In genomic region chr6:94696182-94697080, GRCm38 (mm10) we compare ENCODE assay signal across 10 mouse cellular contexts. TPM values are rescaled to one million over a fixed set of nuclear protein-coding genes. Genes with fewer than 3 reads are reported as not detected.
DNase-seq lines count a peak whose midpoint lies in the region; ATAC-seq and TF ChIP-seq lines count a peak whose summit lies in the region.
"Had no signal": no experiment of that assay in that cellular context is flagged by ENCODE, and none has a peak within 500 bp of the region (broad histone marks: within the 10 kb centered on the region; RNA-seq: fewer than 3 reads in every experiment).

No protein-coding gene starts in this region.

- H3K36me3 ChIP-seq in forebrain, embryonic 10.5 days (replicated peaks) = 0 out of 2 replicates have a peak, but pooled peaks cover 3% of the 10 kb centered on the region
- H3K36me3 ChIP-seq in forebrain, embryonic 16.5 days (ENCODE audit: control insufficient read depth, insufficient read depth) = no peaks in the 10 kb centered on the region
- H3K36me3 ChIP-seq in neural tube, embryonic 11.5 days (ENCODE audit: control insufficient read depth, insufficient read depth, low read length) = no peaks in the 10 kb centered on the region
- no peaks in the 10 kb centered on the region for H3K36me3 ChIP-seq in lung, postnatal 0 days (ENCODE audit: insufficient read depth, low read length)
- no peaks in the 10 kb centered on the region for H3K36me3 ChIP-seq in stomach, postnatal 0 days (ENCODE audit: control insufficient read depth, insufficient read depth, low read length)

- no peak for TF ChIP-seq CTCF in lung, postnatal 0 days (IDR thresholded peaks at IDR 0.05)
- no peak for TF ChIP-seq CTCF in stomach, postnatal 0 days (IDR thresholded peaks at IDR 0.05; ENCODE audit: low read depth)

- no peaks in the 10 kb centered on the region for H3K27me3 ChIP-seq in forebrain, embryonic 10.5 days (ENCODE audit: poor library complexity, severe bottlenecking)
- H3K27me3 ChIP-seq in forebrain, embryonic 16.5 days (replicated peaks; ENCODE audit: control insufficient read depth, insufficient read depth, low read length) = no peaks in the 10 kb centered on the region; the same call in 1 of the 2 replicates
- H3K27me3 ChIP-seq in neural tube, embryonic 11.5 days (ENCODE audit: control insufficient read depth, insufficient read depth, low read length) = no peaks in the 10 kb centered on the region
- H3K27me3 ChIP-seq in lung, postnatal 0 days (replicated peaks; ENCODE audit: insufficient read depth, low read length) = no peaks in the 10 kb centered on the region
- H3K27me3 ChIP-seq in stomach, postnatal 0 days (ENCODE audit: control insufficient read depth, insufficient read depth, low read length) = no peaks in the 10 kb centered on the region

- 58% methylated on average over 10 of the region's 10 CpGs for WGBS in forebrain, embryonic 10.5 days
- WGBS in forebrain, embryonic 16.5 days = 37% methylated on average over 10 of the region's 10 CpGs
- WGBS in neural tube, embryonic 11.5 days = 28% methylated on average over 10 of the region's 10 CpGs
- 47% methylated on average over 10 of the region's 10 CpGs for WGBS in lung, postnatal 0 days
- 24% methylated on average over 10 of the region's 10 CpGs for WGBS in stomach, postnatal 0 days

- no peak overlapping the region for H3K4me2 ChIP-seq in forebrain, embryonic 16.5 days (ENCODE audit: low read length)
- H3K4me2 ChIP-seq in neural tube, embryonic 11.5 days (ENCODE audit: low read depth) = peak overlapping the region; percentile 61
- peak overlapping the region; percentile 93; the same call in 1 of the 2 replicates for H3K4me2 ChIP-seq in lung, postnatal 0 days (replicated peaks; ENCODE audit: low read depth, low read length)
- H3K4me2 ChIP-seq in stomach, postnatal 0 days (replicated peaks; ENCODE audit: low read depth) = peak overlapping the region; percentile 79

- no peaks in the 10 kb centered on the region for H3K9me3 ChIP-seq in forebrain, embryonic 10.5 days
- H3K9me3 ChIP-seq in forebrain, embryonic 16.5 days (ENCODE audit: control insufficient read depth, low read length) = no peaks in the 10 kb centered on the region
- no peaks in the 10 kb centered on the region for H3K9me3 ChIP-seq in neural tube, embryonic 11.5 days (ENCODE audit: control insufficient read depth, low read length)
- H3K9me3 ChIP-seq in lung, postnatal 0 days (ENCODE audit: low read length) = no peaks in the 10 kb centered on the region
- H3K9me3 ChIP-seq in stomach, postnatal 0 days (ENCODE audit: control insufficient read depth, low read length) = no peaks in the 10 kb centered on the region

- no peak for DNase-seq in forebrain, embryonic 10.5 days (ENCODE audit: extremely low spot score, low spot score)
- no peak for DNase-seq in neural tube, embryonic 11.5 days (ENCODE audit: low spot score)
- DNase-seq in neural tube, embryonic 10.5 days (ENCODE audit: extremely low spot score, low spot score) = no peak
- DNase-seq in lung, postnatal 0 days (ENCODE audit: low spot score) = peak; percentile 66
- no peak for DNase-seq in stomach, postnatal 0 days (ENCODE audit: low spot score)
- no peak for DNase-seq in ovary, postnatal 14 days (ENCODE audit: low spot score)
- DNase-seq in right cerebral cortex, postnatal 36 days (ENCODE audit: low spot score in 2 of 2) = no peak
- DNase-seq: cerebellum, postnatal 14 days had no signal

- H3K27ac ChIP-seq in forebrain, embryonic 10.5 days = peak overlapping the region; percentile 31; the same call in 1 of the 2 replicates
- H3K27ac ChIP-seq in forebrain, embryonic 16.5 days (ENCODE audit: low read length) = no peak overlapping the region
- H3K27ac ChIP-seq in neural tube, embryonic 11.5 days (ENCODE audit: low read depth, low read length) = no peak overlapping the region
- H3K27ac ChIP-seq in lung, postnatal 0 days (ENCODE audit: low read length) = no peak overlapping the region
- H3K27ac ChIP-seq in stomach, postnatal 0 days (replicated peaks) = peak overlapping the region; percentile 41

- peaks cover 99% of the 10 kb centered on the region for H3K4me1 ChIP-seq in forebrain, embryonic 10.5 days
- H3K4me1 ChIP-seq in forebrain, embryonic 16.5 days (replicated peaks; ENCODE audit: control insufficient read depth, insufficient read depth, low read length) = peaks cover 24% of the 10 kb centered on the region
- H3K4me1 ChIP-seq in neural tube, embryonic 11.5 days (ENCODE audit: control insufficient read depth, insufficient read depth, low read length) = peaks cover 54% of the 10 kb centered on the region
- H3K4me1 ChIP-seq in lung, postnatal 0 days (ENCODE audit: insufficient read depth, low read depth, low read length) = peaks cover 7% of the 10 kb centered on the region; the same call in 1 of the 2 replicates
- peaks cover 20% of the 10 kb centered on the region for H3K4me1 ChIP-seq in stomach, postnatal 0 days (replicated peaks; ENCODE audit: control insufficient read depth, insufficient read depth)

- ATAC-seq in forebrain, embryonic 16.5 days = no peak
- ATAC-seq in neural tube, embryonic 11.5 days (ENCODE audit: insufficient read depth, low FRiP score, low TSS enrichment) = no peak
- no peak for ATAC-seq in lung, postnatal 0 days
- no peak for ATAC-seq in stomach, postnatal 0 days (ENCODE audit: low FRiP score, low TSS enrichment)
- ATAC-seq: activated CD4-positive, CD25-positive, alpha-beta regulatory T cell, adult 4 months had no signal

- peak overlapping the region; percentile 98 for H3K4me3 ChIP-seq in forebrain, embryonic 10.5 days
- no peak overlapping the region for H3K4me3 ChIP-seq in forebrain, embryonic 16.5 days (replicated peaks; ENCODE audit: low read length)
- H3K4me3 ChIP-seq in neural tube, embryonic 11.5 days (ENCODE audit: low read depth, low read length) = peak overlapping the region; percentile 17
- no peak overlapping the region for H3K4me3 ChIP-seq in lung, postnatal 0 days (ENCODE audit: low read depth, low read length)
- H3K4me3 ChIP-seq in stomach, postnatal 0 days (ENCODE audit: low read depth, low read length) = peak overlapping the region; percentile 89

- TF ChIP-seq EP300 in lung, postnatal 0 days (IDR thresholded peaks at IDR 0.05) = peak; percentile 50
- no peak for TF ChIP-seq EP300 in stomach, postnatal 0 days (optimal IDR thresholded peaks at IDR 0.05)

- no peak overlapping the region for H3K9ac ChIP-seq in forebrain, embryonic 16.5 days (replicated peaks; ENCODE audit: low read depth, low read length)
- no peak overlapping the region for H3K9ac ChIP-seq in neural tube, embryonic 11.5 days (ENCODE audit: low read length)
- no peak overlapping the region for H3K9ac ChIP-seq in lung, postnatal 0 days (replicated peaks; ENCODE audit: low read depth)
- H3K9ac ChIP-seq in stomach, postnatal 0 days (ENCODE audit: low read length) = peak overlapping the region; percentile 41

RNA-seq across cellular contexts. Expression of gene Lrig1, which starts 3.5 kb away (rescaled TPM):
- 18.8 and 20.6 TPM in 2 replicates for polyA plus RNA-seq in forebrain, embryonic 10.5 days (2016; fragmentation: Nextera tagmentation; extraction: Ambion mirVana)
- polyA plus RNA-seq in forebrain, embryonic 16.5 days (2015; fragmentation: Nextera tagmentation; extraction: Ambion mirVana) = 7.1 and 8.3 TPM in 2 replicates
- 29.6 and 31.2 TPM in 2 replicates for polyA plus RNA-seq in neural tube, embryonic 11.5 days (2014; fragmentation: Nextera tagmentation; extraction: Ambion mirVana)
- 8.1 and 9.2 TPM in 2 replicates for polyA plus RNA-seq in lung, postnatal 0 days (2015; fragmentation: Nextera tagmentation; extraction: Ambion mirVana)
- polyA plus RNA-seq in stomach, postnatal 0 days (2015; fragmentation: Nextera tagmentation; extraction: Ambion mirVana) = 15.2 and 19.6 TPM in 2 replicates

Comparison
In these comparisons a context has a peak if more than half of its experiments do, and no peak if none do; other contexts are left out.
1. H3K27ac ChIP-seq: peak in forebrain, embryonic 10.5 days (single experiment) and stomach, postnatal 0 days (single experiment); none in forebrain, embryonic 16.5 days (single experiment), neural tube, embryonic 11.5 days (single experiment) and lung, postnatal 0 days (single experiment).
2. H3K4me3 ChIP-seq: peak in forebrain, embryonic 10.5 days (single experiment), neural tube, embryonic 11.5 days (single experiment) and stomach, postnatal 0 days (single experiment); none in forebrain, embryonic 16.5 days (single experiment) and lung, postnatal 0 days (single experiment).